Mouse (Mus musculus) liver, adult 2 months (tissue): ENCODE data around the gene Nfrkb.

Experiments
- CTCF ChIP-seq: fragments of 200-500 bp; IDR thresholded peaks from 2 replicates; pipeline ENCODE4 v1.5.1; 2011; ENCODE audit warnings: low read depth, low read length, control low read depth
- POLR2A ChIP-seq: fragments of 200-500 bp; IDR thresholded peaks from 2 replicates; pipeline ENCODE4 v1.6.1; 2011; ENCODE audit warnings: low read length, control low read depth; ENCODE audit not compliant: insufficient read depth; ENCODE audit errors: extremely low read depth

- TF ChIP-seq CTCF (no peak), POLR2A (no peak)
Observed at GRCm38 (mm10) chr9:31433431-31433830, 47.4 kb downstream of the Nfrkb start.
